Mouse (Mus musculus) olfactory bulb, adult 2 months (tissue): ENCODE results near the gene Togaram2.

Experiments
- CTCF ChIP-seq: fragments of 200-500 bp; IDR thresholded peaks from 2 replicates; pipeline ENCODE4 v1.5.1; 2012; ENCODE audit warnings: low read depth, mild to moderate bottlenecking, low read length, moderate library complexity; ENCODE audit not compliant: insufficient read depth
- POLR2A ChIP-seq: fragments of 200-500 bp; IDR thresholded peaks from 2 replicates; pipeline ENCODE4 v1.6.1; 2012; ENCODE audit warnings: mild to moderate bottlenecking, low read depth, low read length, moderate library complexity; ENCODE audit not compliant: insufficient read depth

DNA sequence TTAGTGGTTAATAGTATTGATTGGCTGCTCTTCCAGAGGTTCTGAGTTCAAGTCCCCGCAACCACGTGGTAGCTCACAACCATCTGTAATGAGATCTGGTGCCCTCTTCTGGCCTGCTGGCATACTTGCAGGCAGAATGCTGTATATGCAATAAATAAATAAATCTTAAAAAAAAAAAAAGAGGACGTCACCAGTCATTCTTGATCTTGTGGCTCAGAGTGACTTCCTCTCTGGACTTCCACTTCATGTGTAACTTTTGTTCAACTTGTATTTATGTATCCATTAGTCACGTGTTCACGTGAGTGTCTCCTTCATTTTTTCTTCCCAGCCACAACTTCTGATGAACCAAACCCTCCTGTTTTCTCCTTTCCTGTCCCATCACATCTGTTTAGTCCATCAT lies 3.5 kb upstream of the Togaram2 start:
- TF ChIP-seq CTCF (no peak), POLR2A (no peak)
